Mouse (Mus musculus) cerebellum, adult 2 months (tissue): Measurements from ENCODE around the gene Txndc12. TPM values are rescaled to one million over a fixed set of nuclear protein-coding genes. Genes with fewer than 3 reads are reported as not detected.

Experiments
- DNase-seq, 2 experiments: peaks; one replicate each; pipeline ENCODE4 v3.0.0; 2021
- H3K27ac ChIP-seq: fragments of 200-500 bp; 2 replicates; pipeline ENCODE4 v1.5.1; 2012; ENCODE audit warnings: low read length, control low read depth, inconsistent platforms; ENCODE audit not compliant: insufficient read depth
- H3K27me3 ChIP-seq: fragments of 200-500 bp; 2 replicates; pipeline ENCODE4 v1.6.1; 2012; ENCODE audit warnings: inconsistent platforms, mild to moderate bottlenecking, low read length, moderate library complexity; ENCODE audit not compliant: control insufficient read depth, insufficient read depth
- H3K4me1 ChIP-seq: fragments of 200-500 bp; 2 replicates; pipeline ENCODE4 v1.6.1; 2011; ENCODE audit warnings: low read length; ENCODE audit not compliant: control insufficient read depth, insufficient read depth
- H3K4me3 ChIP-seq: fragments of 200-500 bp; replicated peaks from 2 replicates; pipeline ENCODE3; 2011; ENCODE audit warnings: mild to moderate bottlenecking, low read depth, low read length, control low read depth; ENCODE audit not compliant: insufficient read depth
- CTCF ChIP-seq: fragments of 200-500 bp; IDR thresholded peaks from 2 replicates; pipeline ENCODE4 v1.5.1; 2011; ENCODE audit warnings: low read depth, mild to moderate bottlenecking, control low read depth, low read length, moderate library complexity, borderline replicate concordance; ENCODE audit not compliant: insufficient read depth
- POLR2A ChIP-seq: fragments of 200-500 bp; IDR thresholded peaks from 2 replicates; pipeline ENCODE4 v1.6.1; 2011; ENCODE audit warnings: low read length, control low read depth, borderline replicate concordance; ENCODE audit not compliant: insufficient read depth
- WGBS: fragments of 180-500 bp; shearing (Covaris S2); methylation state at CpG from one replicate; pipeline ENCODE4 v1.1.7; 2018; 5-methylcytosine and 5-hydroxymethylcytosine counted together
- polyA plus RNA-seq: library from polyadenylated mRNA; depleted of rRNA; stranded (reverse); fragments of >200 nt; gene quantifications from 2 replicates; pipeline ENCODE4 v1.2.3, GENCODE M21; 2012; rRNA removed

The Txndc12 gene
- polyA plus RNA-seq: 51.3 and 53.6 TPM in 2 replicates

DNA sequence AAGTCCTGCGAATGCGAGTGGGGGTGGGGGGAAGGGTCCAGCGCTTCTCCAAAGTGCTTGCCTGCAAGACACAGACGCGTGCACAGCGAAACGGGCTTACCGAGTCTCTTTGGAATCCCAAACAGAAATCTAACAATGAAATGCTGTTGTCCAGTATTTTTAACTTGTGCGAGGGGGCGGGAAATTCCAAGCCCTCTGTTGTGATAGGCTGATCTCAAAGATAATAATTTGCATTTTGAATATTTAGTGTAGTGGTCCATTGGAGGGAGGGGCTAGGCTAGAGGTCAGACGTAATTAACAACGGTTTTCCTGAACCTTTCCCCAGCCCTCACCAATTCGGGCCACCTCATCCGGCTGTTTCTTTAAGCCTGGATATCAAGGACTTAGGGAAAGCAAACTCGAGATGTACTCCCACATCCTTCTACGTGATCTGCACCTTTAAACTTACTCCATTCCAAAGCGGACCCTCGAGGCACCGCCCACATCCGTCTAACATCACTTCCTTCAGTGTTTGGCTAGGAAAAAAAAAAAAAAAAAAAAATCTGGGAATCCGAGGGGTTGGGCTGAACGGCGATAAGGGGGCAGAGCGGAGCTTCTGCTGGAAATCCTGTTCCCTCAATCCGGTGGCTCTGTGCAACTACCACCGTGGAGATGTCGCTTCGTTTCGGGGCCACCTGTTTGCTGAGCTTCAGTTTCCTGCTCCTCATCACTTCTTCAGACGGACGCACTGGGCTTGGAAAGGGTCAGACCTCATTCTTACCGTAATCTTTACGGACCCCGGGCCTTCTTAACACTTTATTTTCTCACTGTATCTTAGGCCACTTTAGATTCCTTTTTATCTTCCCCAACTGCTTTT lies at the start of gene Txndc12:
Gene Txndc12 (plus strand): TSS at position 487 of the 856 bp plus-strand sequence.
- Histone ChIP-seq H3K27ac (peak within 1 kb of the TSS; percentile 87), H3K27me3 (no peaks in the 10 kb centered on the region), H3K4me1 (peaks cover 6% of the 10 kb centered on the region; the same call in 1 of the 2 replicates), H3K4me3 (peak within 1 kb of the TSS; percentile 98)
- DNase-seq: peak; percentile 86 to 88
- under 1% methylated on average over 34 of the region's 34 CpGs for WGBS
- TF ChIP-seq CTCF: no peak
- peak; percentile 51; the same call in 1 of the 2 replicates for TF ChIP-seq POLR2A

DNA sequence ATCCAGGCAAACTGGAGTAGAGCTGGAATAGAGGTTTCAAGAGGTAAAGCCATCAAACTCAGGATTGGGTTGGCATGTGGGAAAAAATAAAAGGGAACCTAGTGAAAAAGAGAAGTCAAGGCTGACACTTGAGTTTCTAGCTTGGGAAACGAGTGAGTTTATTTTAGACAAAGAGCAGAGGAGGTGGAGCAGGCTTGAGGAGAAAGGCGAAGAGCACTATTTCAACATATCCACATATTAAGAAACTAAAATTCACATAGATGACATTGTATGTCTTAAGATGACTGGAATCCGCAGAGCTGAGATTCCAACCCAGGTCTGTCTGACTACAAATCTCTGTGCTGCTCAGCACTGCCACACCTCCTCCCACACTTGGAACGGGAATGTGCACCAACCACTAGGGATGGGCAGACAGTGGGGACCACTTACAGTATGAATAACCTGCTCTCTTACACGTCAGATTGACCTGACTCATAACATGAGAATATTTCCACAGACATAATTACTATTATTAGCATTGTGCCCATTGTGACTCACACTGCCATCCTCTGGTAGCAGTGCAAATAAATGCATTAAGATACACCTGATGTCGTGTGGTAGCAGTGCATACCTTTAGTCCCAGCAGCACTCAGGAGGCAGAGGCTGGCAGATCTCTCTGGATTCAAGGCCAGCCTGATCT lies 45.0 kb upstream of the Txndc12 start:
- 71% methylated on average over 6 of the region's 6 CpGs for WGBS
- Histone ChIP-seq H3K27ac (no peak overlapping the region), H3K27me3 (no peaks in the 10 kb centered on the region), H3K4me1 (no peaks in the 10 kb centered on the region), H3K4me3 (no peak overlapping the region)
- DNase-seq: no peak
- TF ChIP-seq CTCF: no peak
- TF ChIP-seq POLR2A: no peak

DNA sequence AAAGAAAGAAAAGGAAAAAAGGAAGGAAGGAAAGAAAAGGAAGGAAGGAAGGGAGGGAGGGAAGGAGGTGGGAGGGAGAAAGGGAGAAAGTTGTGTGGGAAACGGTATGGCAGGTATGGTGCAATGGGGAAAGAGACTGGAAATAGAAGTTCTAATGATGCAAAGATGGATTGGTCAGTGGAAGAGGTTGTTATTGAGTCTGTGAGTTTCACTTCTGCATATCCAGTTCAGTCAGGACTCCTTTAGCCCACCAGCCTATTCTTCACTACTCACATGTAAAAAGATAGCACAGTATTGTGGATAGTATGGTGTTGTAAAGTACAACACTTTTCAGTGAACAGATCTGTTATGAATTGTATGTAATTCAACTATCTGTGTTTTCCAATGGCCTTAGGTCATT lies 43.9 kb upstream of the Txndc12 start:
- Histone ChIP-seq H3K27me3 (no peaks in the 10 kb centered on the region), H3K4me1 (no peaks in the 10 kb centered on the region), H3K4me3 (no peak overlapping the region), H3K27ac (no peak overlapping the region)
- DNase-seq: no peak
- TF ChIP-seq CTCF (no peak), POLR2A (no peak)
- WGBS: 78% methylated on average over 1 of the region's 1 CpGs

DNA sequence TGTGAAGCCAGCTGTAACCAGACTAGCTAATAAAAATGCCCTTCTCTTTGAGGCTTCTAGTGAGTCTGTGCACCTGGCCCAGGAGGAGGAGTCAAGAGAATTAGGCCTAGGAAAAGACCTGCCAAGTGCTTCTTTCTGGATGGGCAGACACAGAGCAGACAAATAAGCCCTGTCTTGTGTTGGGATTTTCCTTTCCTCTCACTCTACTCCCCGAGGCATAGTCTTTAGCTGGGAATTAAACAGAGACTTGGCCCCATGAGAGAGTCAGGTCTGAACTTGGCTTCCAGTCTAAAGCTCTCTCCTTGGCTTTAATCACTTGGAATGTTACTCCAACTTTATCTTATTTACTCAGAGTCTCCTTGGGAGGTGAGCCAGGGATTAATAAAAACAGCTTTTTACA lies 40.5 kb upstream of the Txndc12 start:
- whole genome bisulfite sequencing: 35% methylated on average over 1 of the region's 1 CpGs
- DNase-seq: no peak
- H3K4me3 ChIP-seq: no peak overlapping the region
- no peak overlapping the region for H3K27ac ChIP-seq
- H3K27me3 ChIP-seq: no peaks in the 10 kb centered on the region
- TF ChIP-seq POLR2A (no peak), CTCF (no peak)
- H3K4me1 ChIP-seq: no peaks in the 10 kb centered on the region

DNA sequence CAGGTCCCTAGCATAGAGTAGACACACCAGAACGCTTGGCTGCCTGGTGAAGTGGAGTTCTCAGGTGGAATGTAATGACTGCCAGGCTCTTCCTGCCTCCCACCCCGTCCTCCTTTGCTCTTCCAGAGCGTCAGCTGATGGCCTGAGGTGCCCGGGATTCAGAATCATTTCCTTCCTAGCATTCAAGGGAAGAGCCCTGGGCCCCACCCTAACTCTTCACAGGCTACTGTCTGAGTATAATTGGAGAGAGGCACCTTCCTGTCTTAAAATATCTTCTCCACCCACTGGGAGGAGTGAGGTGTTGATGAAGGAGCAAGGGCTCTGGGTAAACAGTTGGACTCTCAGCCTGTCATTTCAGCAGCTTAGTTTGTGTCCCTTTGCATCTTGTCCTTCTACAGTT lies 37.7 kb upstream of the Txndc12 start:
- Histone ChIP-seq H3K4me1 (no peaks in the 10 kb centered on the region), H3K4me3 (no peak overlapping the region), H3K27me3 (no peaks in the 10 kb centered on the region), H3K27ac (no peak overlapping the region)
- no peak for TF ChIP-seq POLR2A
- 60% methylated on average over 4 of the region's 4 CpGs for WGBS
- no peak for DNase-seq

DNA sequence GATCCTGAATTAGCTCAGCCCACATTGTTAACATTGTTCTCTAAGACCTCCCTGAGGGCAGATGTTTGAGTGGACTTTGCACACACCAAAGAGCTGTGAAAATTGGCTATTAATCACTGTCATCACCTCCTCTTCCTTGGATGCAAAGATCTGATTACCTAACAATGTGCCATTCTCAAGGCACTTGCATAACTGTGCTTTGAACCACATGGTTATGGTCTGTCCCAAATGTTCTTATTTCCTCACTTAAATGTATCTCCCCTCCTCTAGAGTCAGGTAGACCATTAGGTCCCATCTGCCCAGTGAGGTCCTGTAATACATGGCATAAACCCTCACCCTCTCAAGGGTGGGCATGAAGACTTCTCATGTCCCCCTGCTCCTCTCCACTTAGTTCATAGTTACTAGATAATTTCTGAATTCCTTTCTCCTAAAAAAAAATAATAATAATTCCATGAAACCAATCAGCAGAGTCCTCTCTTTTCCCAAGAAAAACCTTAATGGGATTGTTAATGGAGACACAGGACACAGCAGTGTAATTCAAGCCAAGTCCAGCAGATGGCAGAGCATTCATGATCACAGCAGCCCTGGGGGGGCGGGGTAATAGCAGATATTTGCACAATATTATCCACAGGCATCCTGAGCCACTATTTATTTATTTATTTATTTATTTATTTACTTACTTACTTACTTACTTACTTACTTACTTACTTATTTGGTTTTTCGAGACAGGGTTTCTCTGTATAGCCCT lies 36.1 kb upstream of the Txndc12 start:
- no peak overlapping the region for H3K27ac ChIP-seq
- WGBS: 54% methylated on average over 2 of the region's 2 CpGs
- peak; percentile 69 for TF ChIP-seq CTCF
- no peak for TF ChIP-seq POLR2A
- no peaks in the 10 kb centered on the region for H3K27me3 ChIP-seq
- H3K4me1 ChIP-seq: no peaks in the 10 kb centered on the region
- peak; percentile 62 to 66 for DNase-seq
- no peak overlapping the region for H3K4me3 ChIP-seq

DNA sequence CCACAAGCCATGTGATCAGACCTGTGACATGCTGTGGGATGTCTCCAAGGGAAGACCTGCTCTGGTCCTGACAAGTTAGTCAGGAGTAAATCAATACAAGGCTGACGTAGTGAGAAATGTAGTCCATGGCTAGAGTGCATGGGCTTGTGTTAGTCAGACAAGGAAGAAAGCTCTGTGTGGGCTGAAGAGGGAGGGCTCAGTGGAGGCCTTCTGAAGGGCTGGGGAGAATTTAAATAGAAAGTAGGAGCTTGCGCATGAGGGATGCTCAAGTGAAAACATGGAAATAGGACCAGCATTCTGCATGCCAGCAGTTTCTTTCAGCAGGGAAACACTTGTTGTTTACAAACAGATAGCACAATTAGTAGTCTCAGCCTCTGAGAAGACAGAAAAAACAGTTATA lies 30.9 kb upstream of the Txndc12 start:
- Histone ChIP-seq H3K27me3 (no peaks in the 10 kb centered on the region), H3K27ac (no peak overlapping the region), H3K4me1 (no peaks in the 10 kb centered on the region), H3K4me3 (no peak overlapping the region)
- no peak for DNase-seq
- no peak for TF ChIP-seq CTCF
- no peak for TF ChIP-seq POLR2A
- 89% methylated on average over 2 of the region's 2 CpGs for WGBS

DNA sequence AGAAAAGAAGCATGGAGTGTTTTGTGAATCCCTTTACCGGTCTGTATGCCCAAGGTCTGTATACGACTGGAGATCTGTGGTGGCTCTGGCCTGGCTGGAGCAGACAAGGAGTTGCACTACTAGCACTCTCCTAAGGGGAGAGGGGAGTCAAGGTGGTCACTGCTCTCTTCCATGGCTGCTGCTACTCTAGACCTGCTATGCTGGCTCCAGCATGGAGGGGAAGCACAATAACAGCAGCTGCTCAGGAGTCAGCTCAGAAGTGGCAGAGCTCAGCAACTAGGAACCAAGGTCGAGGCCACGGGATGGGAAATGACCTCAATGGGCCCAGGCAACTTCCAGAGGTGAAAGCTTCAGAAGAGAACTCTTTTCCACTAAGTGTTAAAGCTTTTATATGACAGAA lies 23.3 kb upstream of the Txndc12 start:
- DNase-seq: no peak
- 70% methylated on average over 4 of the region's 4 CpGs for WGBS
- H3K4me3 ChIP-seq: no peak overlapping the region
- H3K27ac ChIP-seq: no peak overlapping the region
- no peaks in the 10 kb centered on the region for H3K27me3 ChIP-seq
- TF ChIP-seq CTCF (no peak), POLR2A (no peak)
- no peaks in the 10 kb centered on the region; the same call in 1 of the 2 replicates for H3K4me1 ChIP-seq
